Mouse (Mus musculus) midbrain, embryonic 12.5 days (tissue): Measurements from ENCODE around the gene Cacng3. TPM values are rescaled to one million over a fixed set of nuclear protein-coding genes. Genes with fewer than 3 reads are reported as not detected.

Experiments
- ATAC-seq: fragments of 200-750 bp; cut with Nextera tagmentation; 2 replicates; pipeline ENCODE4 v1.8.0; 2017; ENCODE audit warnings: low read depth, moderate TSS enrichment, moderate library complexity; ENCODE audit not compliant: low FRiP score
- H3K27ac ChIP-seq: fragments of 300-500 bp; sonication (generic); replicated peaks from 2 replicates; pipeline ENCODE4 v1.5.1; 2016; ENCODE audit warnings: mild to moderate bottlenecking
- H3K27me3 ChIP-seq: fragments of 300-500 bp; sonication (generic); 2 replicates; pipeline ENCODE4 v1.6.1; 2016; ENCODE audit warnings: mild to moderate bottlenecking
- H3K36me3 ChIP-seq: fragments of 300-500 bp; sonication (generic); 2 replicates; pipeline ENCODE4 v1.6.1; 2016
- H3K4me1 ChIP-seq: fragments of 300-500 bp; sonication (generic); 2 replicates; pipeline ENCODE4 v1.6.1; 2016
- H3K4me2 ChIP-seq: fragments of 300-500 bp; sonication (generic); replicated peaks from 2 replicates; pipeline ENCODE4 v1.6.1; 2016; ENCODE audit warnings: mild to moderate bottlenecking, moderate library complexity
- H3K4me3 ChIP-seq: fragments of 300-500 bp; sonication (generic); 2 replicates; pipeline ENCODE4 v1.5.1; 2016; ENCODE audit warnings: mild to moderate bottlenecking
- H3K9ac ChIP-seq: fragments of 300-500 bp; sonication (generic); replicated peaks from 2 replicates; pipeline ENCODE4 v1.6.1; 2016; ENCODE audit warnings: mild to moderate bottlenecking, moderate library complexity
- H3K9me3 ChIP-seq: fragments of 300-500 bp; sonication (generic); 2 replicates; pipeline ENCODE4 v1.6.1; 2016; ENCODE audit warnings: mild to moderate bottlenecking
- WGBS: fragments of 180-500 bp; shearing (Covaris S2); methylation state at CpG from one replicate; pipeline ENCODE4 v1.1.7; 2016; 5-methylcytosine and 5-hydroxymethylcytosine counted together
- polyA plus RNA-seq: library from polyadenylated mRNA; unstranded; fragments of >200 nt; fragmentation: Nextera tagmentation; extraction: Ambion mirVana; gene quantifications from 2 replicates; pipeline ENCODE4 v1.2.1, GENCODE M21; 2016

Cacng3 gene
- polyA plus RNA-seq, 1 experiment from 2014 or later = 1.5 TPM

DNA sequence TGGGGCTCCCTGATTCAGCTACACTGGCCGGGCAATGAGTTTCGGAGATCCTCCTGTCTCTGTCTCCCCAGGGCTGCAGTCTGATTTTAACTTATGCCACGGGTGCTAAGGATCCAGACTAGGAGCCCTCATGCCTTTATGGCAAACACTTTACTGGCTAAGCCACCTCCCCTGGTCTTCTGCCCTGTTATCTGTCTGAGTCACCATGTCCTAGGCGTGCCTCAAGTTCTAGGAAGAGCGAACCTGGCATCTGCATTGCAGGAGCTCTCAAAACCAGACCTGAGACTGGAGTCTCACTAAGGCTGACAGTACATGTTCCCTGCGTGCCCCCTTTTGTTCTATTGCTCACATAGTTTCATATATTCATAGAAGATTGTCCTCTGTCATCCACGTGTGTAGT, 119.6 kb downstream of the Cacng3 start:
- H3K36me3 ChIP-seq = no peaks in the 10 kb centered on the region
- H3K9me3 ChIP-seq = no peaks in the 10 kb centered on the region
- peaks cover 4% of the 10 kb centered on the region; the same call in 1 of the 2 replicates for H3K4me1 ChIP-seq
- H3K9ac ChIP-seq = no peak overlapping the region
- H3K27ac ChIP-seq = no peak overlapping the region
- 89% methylated on average over 7 of the region's 7 CpGs for WGBS
- no peak overlapping the region for H3K4me3 ChIP-seq
- H3K4me2 ChIP-seq = no peak overlapping the region
- ATAC-seq = no peak
- H3K27me3 ChIP-seq = no peaks in the 10 kb centered on the region

DNA sequence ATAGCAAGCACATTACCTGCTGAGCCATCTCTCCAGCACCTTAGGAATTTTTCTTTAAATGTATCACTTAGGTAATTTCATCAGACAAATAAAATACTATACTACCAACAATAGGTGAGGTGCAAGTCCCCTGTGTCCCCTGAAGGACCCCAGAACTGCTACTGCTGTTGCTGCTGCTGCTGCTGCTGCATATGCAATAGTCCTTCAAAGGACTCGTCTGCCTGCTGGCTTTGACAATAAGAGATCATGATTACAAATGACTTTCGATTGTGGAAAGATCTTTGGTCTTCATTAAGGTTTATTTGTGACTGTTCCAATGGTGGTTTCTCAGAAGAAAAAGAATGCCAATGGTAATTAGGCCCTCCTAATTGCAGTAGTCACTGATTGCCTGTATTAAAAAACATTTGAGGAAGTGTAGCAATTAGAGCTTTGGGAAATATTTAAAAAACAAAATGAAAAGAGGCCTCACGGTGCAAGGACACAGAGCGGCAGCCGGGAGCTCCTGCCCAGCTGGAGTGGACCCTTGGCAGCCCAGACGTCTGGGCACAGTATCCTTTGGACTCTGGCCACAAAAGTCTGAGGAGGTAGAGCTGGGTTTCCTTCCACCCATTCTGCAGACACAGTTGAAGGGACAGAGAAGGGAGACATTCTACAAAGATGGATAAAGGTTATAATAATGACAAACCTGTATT, 123.5 kb downstream of the Cacng3 start:
- Histone ChIP-seq H3K27ac (no peak overlapping the region), H3K4me3 (no peak overlapping the region), H3K9ac (no peak overlapping the region), H3K36me3 (no peaks in the 10 kb centered on the region), H3K4me2 (no peak overlapping the region), H3K27me3 (no peaks in the 10 kb centered on the region), H3K4me1 (no peaks in the 10 kb centered on the region), H3K9me3 (no peaks in the 10 kb centered on the region)
- 66% methylated on average over 6 of the region's 6 CpGs for WGBS
- no peak for ATAC-seq

DNA sequence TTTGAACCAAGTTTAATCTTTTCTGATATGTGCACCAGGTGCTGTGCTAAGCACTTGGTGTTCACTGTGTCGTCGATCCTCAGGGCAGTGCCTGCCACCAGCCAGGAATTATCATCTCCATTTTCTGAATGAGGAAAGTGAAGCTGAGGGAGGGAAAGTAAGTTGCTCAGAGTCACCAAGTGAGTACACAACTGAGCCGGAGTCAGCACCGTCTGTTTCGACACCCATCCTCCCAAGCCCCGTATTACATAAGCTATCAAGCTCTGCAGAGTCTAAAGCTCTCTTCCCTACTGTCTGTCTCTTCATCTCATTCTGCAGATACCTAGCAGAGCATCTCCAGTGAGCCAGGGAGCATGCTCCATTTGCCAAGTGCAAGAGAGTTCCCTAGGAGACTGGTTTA, 124.8 kb downstream of the Cacng3 start:
- Histone ChIP-seq H3K9ac (no peak overlapping the region), H3K9me3 (no peaks in the 10 kb centered on the region), H3K27ac (no peak overlapping the region), H3K36me3 (no peaks in the 10 kb centered on the region), H3K4me2 (no peak overlapping the region), H3K27me3 (no peaks in the 10 kb centered on the region), H3K4me1 (no peaks in the 10 kb centered on the region), H3K4me3 (no peak overlapping the region)
- WGBS = 97% methylated on average over 6 of the region's 6 CpGs
- no peak for ATAC-seq

DNA sequence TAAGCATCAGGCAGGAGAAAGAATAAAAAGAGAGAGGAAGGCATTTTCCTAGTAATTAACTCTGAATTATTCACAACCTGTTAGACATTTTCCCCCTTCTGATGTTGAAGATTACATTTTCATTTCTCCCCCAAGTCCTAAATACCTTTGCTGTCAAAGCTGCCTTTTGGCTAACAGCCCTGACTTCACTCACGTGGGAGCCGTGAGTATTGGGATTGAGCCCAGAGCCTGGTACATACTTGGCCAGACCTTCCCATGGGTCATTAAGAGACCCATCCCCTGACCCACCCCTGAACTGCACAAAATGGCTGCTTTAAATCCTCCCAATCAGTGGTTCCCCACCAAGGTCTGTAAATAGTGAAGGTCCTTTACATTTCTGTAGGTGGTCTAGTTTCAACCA, 130.5 kb downstream of the Cacng3 start:
- no peaks in the 10 kb centered on the region for H3K27me3 ChIP-seq
- H3K36me3 ChIP-seq = no peaks in the 10 kb centered on the region
- no peak overlapping the region for H3K27ac ChIP-seq
- H3K4me2 ChIP-seq = no peak overlapping the region
- H3K9ac ChIP-seq = no peak overlapping the region
- H3K4me3 ChIP-seq = no peak overlapping the region
- WGBS = 87% methylated on average over 2 of the region's 2 CpGs
- H3K9me3 ChIP-seq = no peaks in the 10 kb centered on the region
- no peak for ATAC-seq
- H3K4me1 ChIP-seq = no peaks in the 10 kb centered on the region

DNA sequence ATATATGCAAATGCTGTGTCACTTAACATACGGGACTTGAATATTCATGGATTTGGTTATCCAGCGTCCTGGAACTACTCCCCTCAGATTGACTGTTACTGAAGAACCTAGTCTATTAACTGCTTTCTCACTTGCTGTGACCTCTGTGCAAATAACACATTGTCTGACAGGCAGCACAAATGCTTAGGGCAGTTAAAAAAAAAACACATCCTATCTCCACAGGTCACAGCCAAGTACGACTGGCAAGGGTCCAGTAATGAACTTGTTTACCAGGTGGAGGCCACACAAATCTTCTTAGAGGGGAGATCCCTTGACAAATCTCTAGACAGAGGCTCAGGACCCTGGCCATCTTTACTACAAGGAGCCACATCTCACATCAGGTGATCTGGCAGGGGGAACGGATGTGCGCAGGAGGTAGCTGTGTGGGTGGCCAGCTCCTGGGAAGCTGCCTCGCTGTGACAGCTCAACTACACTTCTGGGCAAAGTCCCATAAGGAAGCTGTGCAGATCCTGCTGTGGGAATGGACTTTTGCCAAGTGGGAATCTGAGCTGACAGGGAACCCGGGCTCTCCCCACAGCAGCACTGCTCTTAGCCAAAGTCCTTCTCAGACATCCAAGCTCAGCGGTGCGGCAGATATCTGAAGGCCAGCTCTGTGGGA, 133.7 kb downstream of the Cacng3 start:
- Histone ChIP-seq H3K9me3 (no peaks in the 10 kb centered on the region), H3K27ac (no peak overlapping the region), H3K4me1 (no peaks in the 10 kb centered on the region), H3K36me3 (no peaks in the 10 kb centered on the region), H3K9ac (no peak overlapping the region), H3K4me2 (no peak overlapping the region), H3K27me3 (no peaks in the 10 kb centered on the region), H3K4me3 (no peak overlapping the region)
- WGBS = 80% methylated on average over 9 of the region's 9 CpGs
- ATAC-seq = no peak

DNA sequence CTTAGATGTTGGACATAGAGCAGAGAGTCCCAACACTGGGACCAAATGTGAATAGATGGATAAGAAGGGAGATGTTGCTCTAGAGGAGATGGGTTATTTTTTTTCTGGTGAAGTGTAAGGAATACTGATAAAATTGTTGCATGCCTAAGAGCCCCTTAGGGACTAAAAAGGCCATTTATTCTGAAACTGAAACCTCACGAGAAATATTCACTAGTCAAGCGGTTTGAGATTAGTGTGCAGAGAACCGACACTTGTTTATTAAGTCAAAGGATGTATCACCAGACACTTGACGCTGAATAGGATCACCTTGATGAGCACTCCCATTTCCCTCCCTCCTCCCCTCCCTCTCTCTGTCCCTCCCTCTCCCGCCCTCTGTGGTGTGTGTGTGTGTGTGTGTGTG, 136.2 kb downstream of the Cacng3 start:
- Histone ChIP-seq H3K36me3 (no peaks in the 10 kb centered on the region), H3K27me3 (no peaks in the 10 kb centered on the region), H3K4me1 (no peaks in the 10 kb centered on the region), H3K4me3 (no peak overlapping the region), H3K27ac (no peak overlapping the region), H3K9me3 (no peaks in the 10 kb centered on the region), H3K9ac (no peak overlapping the region), H3K4me2 (no peak overlapping the region)
- 75% methylated on average over 4 of the region's 5 CpGs for WGBS
- no peak for ATAC-seq

DNA sequence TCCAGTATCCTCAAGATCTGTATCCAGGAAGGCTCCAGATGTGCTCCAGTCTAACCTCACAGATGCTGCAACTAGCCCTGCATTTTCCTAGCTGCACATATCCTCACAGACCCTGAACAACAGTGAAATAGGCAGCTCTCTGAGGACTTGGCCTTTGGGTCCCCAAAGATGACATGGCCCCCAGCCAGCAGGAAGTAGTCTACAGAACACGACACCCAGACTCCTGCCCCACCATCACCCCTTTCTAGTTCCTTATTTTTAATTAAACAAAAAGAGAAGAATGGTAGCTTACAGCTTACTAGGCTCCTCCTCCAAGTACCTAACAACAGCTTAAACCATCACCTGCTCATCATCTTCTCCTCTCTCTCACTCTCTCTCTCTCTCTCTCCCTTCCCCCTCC, 143.4 kb downstream of the Cacng3 start:
- H3K36me3 ChIP-seq = no peaks in the 10 kb centered on the region
- WGBS = 70% methylated on average over 1 of the region's 1 CpGs
- no peaks in the 10 kb centered on the region for H3K9me3 ChIP-seq
- no peak overlapping the region for H3K27ac ChIP-seq
- H3K4me2 ChIP-seq = no peak overlapping the region
- no peaks in the 10 kb centered on the region for H3K4me1 ChIP-seq
- no peak overlapping the region for H3K4me3 ChIP-seq
- no peaks in the 10 kb centered on the region for H3K27me3 ChIP-seq
- no peak overlapping the region for H3K9ac ChIP-seq
- ATAC-seq = no peak

DNA sequence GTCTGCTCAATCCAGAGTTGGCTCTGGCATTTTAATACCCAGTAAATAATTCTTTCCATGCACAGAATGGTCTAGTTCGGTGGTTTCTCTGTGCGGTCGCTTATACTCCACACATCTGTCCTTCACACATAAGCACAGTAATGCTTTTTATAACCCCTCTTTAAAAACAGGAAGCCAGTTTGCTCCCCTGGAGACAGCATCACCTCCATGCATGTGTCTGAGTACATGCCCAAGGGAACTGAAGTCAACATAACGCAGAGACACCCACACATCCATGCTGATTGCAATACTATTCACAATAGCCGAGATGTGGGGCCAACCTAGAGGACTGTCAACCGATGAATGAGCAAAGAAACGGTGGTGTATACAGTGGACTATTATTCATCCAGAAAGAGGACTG, 147.3 kb downstream of the Cacng3 start:
- H3K27me3 ChIP-seq = no peaks in the 10 kb centered on the region
- no peak overlapping the region for H3K4me2 ChIP-seq
- H3K4me1 ChIP-seq = no peaks in the 10 kb centered on the region
- WGBS = 90% methylated on average over 7 of the region's 7 CpGs
- no peak overlapping the region for H3K9ac ChIP-seq
- no peak overlapping the region for H3K4me3 ChIP-seq
- H3K9me3 ChIP-seq = no peaks in the 10 kb centered on the region
- no peak for ATAC-seq
- H3K27ac ChIP-seq = no peak overlapping the region
- no peaks in the 10 kb centered on the region for H3K36me3 ChIP-seq
